Mouse (Mus musculus) G1E (cell line): ENCODE results near the gene Ap3b1.

Experiments
- CTCF ChIP-seq: IDR thresholded peaks from 2 replicates; pipeline ENCODE4 v1.5.1; 2012; ENCODE audit warnings: low read depth, low read length, inconsistent platforms, mixed read lengths
- GATA1 ChIP-seq: IDR thresholded peaks from 2 replicates; pipeline ENCODE4 v1.6.1; 2012; ENCODE audit warnings: borderline replicate concordance, low read length, inconsistent platforms, mixed read lengths

DNA sequence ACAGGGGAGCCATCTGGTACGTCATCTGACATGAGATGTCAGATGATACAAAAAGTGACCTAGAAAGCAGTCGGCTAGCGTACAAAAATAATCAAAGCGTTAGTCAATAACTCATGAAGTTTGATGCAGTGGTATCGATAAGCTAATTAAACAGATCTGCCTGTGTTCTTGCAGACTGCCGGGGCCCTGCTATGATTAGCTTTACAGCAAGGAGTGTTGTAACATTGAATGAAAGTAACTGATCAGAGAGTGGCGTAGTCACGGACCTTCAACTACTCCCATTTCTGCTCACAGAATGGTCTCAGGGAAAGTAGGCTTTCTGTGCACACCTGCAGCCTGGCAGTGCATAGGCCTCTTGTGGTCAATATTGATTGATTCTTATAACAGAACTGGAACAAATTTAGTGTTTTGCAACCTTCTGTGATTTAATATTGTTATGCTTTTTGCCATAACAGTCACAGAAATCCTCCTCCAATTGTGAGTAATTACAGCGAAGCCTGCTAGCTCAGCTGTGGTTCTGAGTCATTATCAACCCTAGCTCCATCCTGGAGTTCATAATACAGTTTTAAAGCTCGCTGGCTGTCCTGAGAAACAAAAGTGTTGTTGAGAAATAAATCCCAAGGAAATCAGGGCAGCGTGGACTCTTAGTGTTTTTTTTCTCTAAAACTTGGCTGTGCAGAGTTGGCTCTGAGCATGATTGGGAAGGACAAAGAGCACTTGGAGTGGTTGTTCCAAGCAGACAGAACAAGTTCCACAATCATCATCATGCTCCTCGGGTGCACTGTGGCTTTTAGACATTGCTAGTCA lies 40.0 kb downstream of the Ap3b1 start:
- TF ChIP-seq GATA1 (no peak), CTCF (no peak)
